Mouse (Mus musculus) heart, postnatal 4 days (tissue): ENCODE data around the gene Gm42906. TPM values are rescaled to one million over a fixed set of nuclear protein-coding genes. Genes with fewer than 3 reads are reported as not detected.

Experiments used
- DNase-seq: peaks from one replicate; pipeline ENCODE4 v3.0.0; 2021
- total RNA-seq, 2 experiments: library from RNA; stranded (reverse); gene quantifications; 2 replicates each; pipeline ENCODE4 v1.2.3; 2021

Gene Gm42906
- total RNA-seq, 2 experiments from 2014 or later: not detected

- no peak for DNase-seq
Observed at GRCm38 (mm10) chr5:151296244-151296643, 131.7 kb downstream of the Gm42906 start.

GRCm38 (mm10) chr5:151293591-151293990 is 134.4 kb downstream of the Gm42906 start:
- DNase-seq: no peak

GRCm38 (mm10) chr5:151292310-151292709 is 135.7 kb downstream of the Gm42906 start:
- DNase-seq: peak; percentile 34

- DNase-seq: no peak
Observed at GRCm38 (mm10) chr5:151286331-151286730, 141.6 kb downstream of the Gm42906 start.

- DNase-seq: no peak
Observed at GRCm38 (mm10) chr5:151279531-151279930, 148.4 kb downstream of the Gm42906 start.

- no peak for DNase-seq
Observed at GRCm38 (mm10) chr5:151277927-151278326, 150.0 kb downstream of the Gm42906 start.

GRCm38 (mm10) chr5:151275986-151276385 is 152.0 kb downstream of the Gm42906 start:
- DNase-seq: no peak

- no peak for DNase-seq
Observed at GRCm38 (mm10) chr5:151274265-151274664, 153.7 kb downstream of the Gm42906 start.

GRCm38 (mm10) chr5:151270815-151271214 is 157.1 kb downstream of the Gm42906 start:
- no peak for DNase-seq

- no peak for DNase-seq
Observed at GRCm38 (mm10) chr5:151266896-151267634, 160.9 kb downstream of the Gm42906 start.

GRCm38 (mm10) chr5:151261558-151261957 is 166.4 kb downstream of the Gm42906 start:
- no peak for DNase-seq

- DNase-seq: no peak
Observed at GRCm38 (mm10) chr5:151252213-151252612, 175.8 kb downstream of the Gm42906 start.

GRCm38 (mm10) chr5:151251656-151252055 is 176.3 kb downstream of the Gm42906 start:
- DNase-seq: no peak

GRCm38 (mm10) chr5:151248671-151249620 is 179.0 kb downstream of the Gm42906 start:
- no peak for DNase-seq

GRCm38 (mm10) chr5:151248084-151248483 is 179.9 kb downstream of the Gm42906 start:
- DNase-seq: no peak

GRCm38 (mm10) chr5:151247115-151247875 is 180.7 kb downstream of the Gm42906 start:
- DNase-seq: no peak

- DNase-seq: no peak
Observed at GRCm38 (mm10) chr5:151246287-151246686, 181.7 kb downstream of the Gm42906 start.

- no peak for DNase-seq
Observed at GRCm38 (mm10) chr5:151245571-151245970, 182.4 kb downstream of the Gm42906 start.

- no peak for DNase-seq
Observed at GRCm38 (mm10) chr5:151238730-151239129, 189.2 kb downstream of the Gm42906 start.

- DNase-seq: no peak
Observed at GRCm38 (mm10) chr5:151236411-151236810, 191.6 kb downstream of the Gm42906 start.

GRCm38 (mm10) chr5:151233400-151234031 is 194.4 kb downstream of the Gm42906 start, which contains the start of gene Stard13:
TSS of gene Stard13 (minus strand) at chr5:151233836.
- DNase-seq: peak; percentile 55
